Mouse (Mus musculus) central nervous system, embryonic 11.5 days (tissue): ENCODE data around the gene Gm11564. TPM values are rescaled to one million over a fixed set of nuclear protein-coding genes. Genes with fewer than 3 reads are reported as not detected.

Experiments used
- polyA plus RNA-seq: library from polyadenylated mRNA; depleted of rRNA; stranded (reverse); fragments of >200 nt; gene quantifications from 2 replicates; pipeline ENCODE4 v1.2.3, GENCODE M21; 2012; rRNA removed

The Gm11564 gene
- polyA plus RNA-seq: not detected in 2 replicates

DNA sequence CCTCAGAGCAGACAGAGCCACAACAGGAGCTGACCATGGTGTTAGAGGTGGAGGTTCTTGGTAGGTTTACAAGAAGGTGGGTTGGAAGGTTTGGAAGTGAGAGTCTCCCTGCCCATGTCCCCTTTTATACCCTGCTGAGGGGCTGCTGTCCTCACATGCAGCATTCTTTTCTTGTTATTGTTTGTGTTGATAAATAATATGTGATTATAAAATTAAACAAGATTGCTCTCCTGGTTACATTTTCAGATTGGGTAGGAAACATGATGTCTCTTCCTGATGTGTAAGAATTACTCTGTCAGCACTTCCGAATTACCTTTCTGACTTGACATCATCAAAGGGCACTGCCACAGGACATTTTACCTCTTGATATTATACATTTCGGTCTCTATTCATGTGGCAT lies at the start of gene Gm11564:
Gene Gm11564, minus strand, starts transcription at position 101 of the 400 bp plus-strand sequence.

DNA sequence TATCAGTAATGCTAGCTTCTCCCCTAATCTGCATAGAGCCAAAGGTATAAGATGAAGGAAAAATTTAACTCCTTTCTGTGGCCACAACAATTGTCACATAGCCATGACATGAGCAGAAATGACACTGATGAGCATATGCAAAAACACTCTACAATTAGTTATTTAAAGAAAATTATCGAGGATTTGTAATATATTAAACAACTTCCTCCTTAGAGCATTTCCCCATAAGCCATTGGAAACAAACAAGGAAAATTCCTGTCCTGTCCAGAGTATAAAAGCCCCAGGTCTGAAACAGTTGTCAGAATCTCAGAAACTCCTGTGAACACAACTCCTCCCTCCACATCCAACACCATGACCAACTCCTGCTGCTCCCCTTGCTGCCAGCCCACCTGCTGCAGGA lies 48.7 kb upstream of the Gm11564 start, which contains the start of gene Gm11559:
Gene Gm11559, plus strand, starts transcription at position 301 of the 400 bp plus-strand sequence.

DNA sequence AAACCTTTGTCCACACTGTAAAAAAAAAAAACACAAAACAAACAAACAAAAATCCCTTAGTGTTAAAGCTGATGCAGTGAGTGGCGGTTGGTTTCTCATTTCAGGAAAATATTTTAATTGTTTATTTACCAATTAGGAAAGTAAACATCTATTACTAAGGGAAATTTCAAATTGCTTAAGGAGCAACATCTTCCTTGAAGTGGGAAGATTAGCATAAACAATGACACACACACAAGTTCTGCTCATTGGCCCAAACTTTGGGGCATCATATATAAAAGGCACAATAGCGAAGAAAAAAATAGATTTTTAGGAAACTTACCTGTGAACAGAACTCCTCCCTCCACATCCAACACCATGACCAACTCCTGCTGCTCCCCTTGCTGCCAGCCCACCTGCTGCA lies 42.2 kb upstream of the Gm11564 start, which contains the start of gene Gm11568:
Gene Gm11568, plus strand, starts transcription at position 301 of the 400 bp plus-strand sequence.

GRCm38 (mm10) chr11:99851508-99851907 lies 36.0 kb upstream of the Gm11564 start, which contains the start of gene Krtap4-16:
Gene Krtap4-16, minus strand, starts transcription at chr11:99851608.

GRCm38 (mm10) chr11:99837966-99838365 lies 22.5 kb upstream of the Gm11564 start, which contains the start of gene 2300003K06Rik:
Gene 2300003K06Rik, minus strand, starts transcription at chr11:99838066.

GRCm38 (mm10) chr11:99809792-99810191 lies 5.7 kb downstream of the Gm11564 start, which contains the start of gene Krtap4-13:
Gene Krtap4-13, minus strand, starts transcription at chr11:99809892.

GRCm38 (mm10) chr11:99804346-99804745 lies 11.1 kb downstream of the Gm11564 start, which contains the start of gene Gm11554:
Gene Gm11554, minus strand, starts transcription at chr11:99804446.

GRCm38 (mm10) chr11:99798832-99799231 lies 16.6 kb downstream of the Gm11564 start, which contains the start of gene Gm11569:
Gene Gm11569, minus strand, starts transcription at chr11:99798932.

DNA sequence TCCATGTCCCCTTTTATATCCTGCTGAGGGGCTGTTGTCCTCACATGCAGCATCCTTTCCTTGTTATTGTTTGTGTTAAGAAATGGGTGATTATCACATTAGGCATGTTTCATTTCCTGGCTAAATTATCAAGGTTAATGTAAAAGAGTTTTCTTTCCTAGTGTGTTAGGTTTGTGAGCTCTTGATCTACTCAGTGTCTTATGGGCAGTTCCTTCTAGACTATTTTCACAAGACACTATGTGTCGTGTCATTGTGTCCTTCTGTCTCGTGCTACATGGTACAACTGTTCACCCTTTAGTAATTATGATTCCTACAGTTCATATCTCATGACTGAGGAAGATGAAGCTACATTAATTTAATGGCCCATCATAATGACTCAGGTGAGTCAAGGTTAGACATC lies 22.1 kb downstream of the Gm11564 start, which contains the start of gene Gm11596:
Gene Gm11596, minus strand, starts transcription at position 101 of the 400 bp plus-strand sequence.

DNA sequence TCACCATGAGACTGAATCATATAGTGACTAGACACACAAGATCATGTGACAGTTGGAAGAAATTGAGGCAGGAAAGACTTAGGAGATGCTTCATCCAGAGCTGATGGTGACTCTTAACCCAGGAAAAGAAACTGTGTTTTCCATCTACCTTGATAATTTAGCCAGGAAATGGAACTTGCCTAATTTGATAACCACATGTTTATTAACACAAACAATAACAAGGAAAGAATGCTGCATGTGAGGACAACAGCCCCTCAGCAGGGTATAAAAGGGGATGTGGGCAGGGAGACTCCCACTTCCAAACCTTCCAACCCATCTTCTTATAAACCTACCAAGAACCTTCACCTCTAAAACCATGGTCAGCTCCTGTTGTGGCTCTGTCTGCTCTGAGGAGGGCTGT lies 30.6 kb downstream of the Gm11564 start, which contains the start of gene Krtap4-9:
Gene Krtap4-9, plus strand, starts transcription at position 301 of the 400 bp plus-strand sequence.

DNA sequence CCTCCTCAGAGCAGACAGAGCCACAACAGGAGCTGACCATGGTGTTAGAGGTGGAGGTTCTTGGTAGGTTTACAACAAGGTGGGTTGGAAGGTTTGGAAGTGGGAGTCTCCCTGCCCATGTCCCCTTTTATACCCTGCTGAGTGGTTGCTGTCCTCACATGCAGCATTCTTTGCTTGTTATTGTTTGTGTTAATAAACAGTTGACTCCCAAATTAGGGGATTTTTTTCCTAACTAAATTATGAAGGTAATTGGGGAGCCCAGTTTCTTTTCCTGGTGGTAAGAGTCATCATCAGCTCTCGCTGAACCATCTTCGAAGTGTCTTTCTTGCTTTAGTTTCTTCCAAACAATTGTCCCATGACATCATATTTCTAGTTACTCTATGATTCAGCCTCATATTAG lies 34.9 kb downstream of the Gm11564 start, which contains the start of gene Krtap4-8:
Gene Krtap4-8, minus strand, starts transcription at position 101 of the 400 bp plus-strand sequence.

GRCm38 (mm10) chr11:99772813-99773212 lies 42.7 kb downstream of the Gm11564 start, which contains the start of gene Gm11595:
Gene Gm11595, minus strand, starts transcription at chr11:99772913.

Other genes with a start within 250 kb of the Gm11564 start
- not detected in 2 replicates for gene Krtap3-1, start 249.0 kb downstream of the Gm11564 start, polyA plus RNA-seq
- not detected in 2 replicates for gene Krtap1-5, start 234.7 kb downstream of the Gm11564 start, polyA plus RNA-seq
- not detected in 2 replicates for gene Krtap1-4, start 232.0 kb downstream of the Gm11564 start, polyA plus RNA-seq
- gene Krtap1-3, start 224.3 kb downstream of the Gm11564 start, polyA plus RNA-seq: not detected in 2 replicates
- gene Krtap9-3, start 217.6 kb downstream of the Gm11564 start, polyA plus RNA-seq: not detected in 2 replicates
- gene Gm11938, start 212.4 kb downstream of the Gm11564 start, polyA plus RNA-seq: not detected in 2 replicates
- not detected in 2 replicates for gene Gm11937, start 205.5 kb downstream of the Gm11564 start, polyA plus RNA-seq
- gene Krtap2-4, start 200.8 kb downstream of the Gm11564 start, polyA plus RNA-seq: not detected in 2 replicates
- not detected in 2 replicates for gene Gm11562, start 195.2 kb downstream of the Gm11564 start, polyA plus RNA-seq
- not detected in 2 replicates for gene Krtap4-1, start 187.4 kb downstream of the Gm11564 start, polyA plus RNA-seq
- not detected in 2 replicates for gene Krtap4-2, start 180.6 kb downstream of the Gm11564 start, polyA plus RNA-seq
- gene Krtap4-7, start 171.6 kb downstream of the Gm11564 start, polyA plus RNA-seq: not detected in 2 replicates
- not detected in 2 replicates for gene Gm11555, start 165.4 kb downstream of the Gm11564 start, polyA plus RNA-seq
- gene Gm11563, start 156.7 kb downstream of the Gm11564 start, polyA plus RNA-seq: not detected in 2 replicates
- not detected in 2 replicates for gene Krtap4-6, start 149.7 kb downstream of the Gm11564 start, polyA plus RNA-seq
- gene Gm14190, start 124.9 kb downstream of the Gm11564 start, polyA plus RNA-seq: not detected in 2 replicates
- gene Gm14180, start 81.4 kb downstream of the Gm11564 start, polyA plus RNA-seq: not detected in 2 replicates
- not detected in 2 replicates for gene Gm11595, start 42.8 kb downstream of the Gm11564 start, polyA plus RNA-seq
- not detected in 2 replicates for gene Krtap4-8, start 35.0 kb downstream of the Gm11564 start, polyA plus RNA-seq
- not detected in 2 replicates for gene Krtap4-9, start 30.5 kb downstream of the Gm11564 start, polyA plus RNA-seq
- gene Gm11596, start 22.2 kb downstream of the Gm11564 start, polyA plus RNA-seq: not detected in 2 replicates
- gene Gm11569, start 16.7 kb downstream of the Gm11564 start, polyA plus RNA-seq: not detected in 2 replicates
- not detected in 2 replicates for gene Gm11554, start 11.2 kb downstream of the Gm11564 start, polyA plus RNA-seq
- gene Krtap4-13, start 5.8 kb downstream of the Gm11564 start, polyA plus RNA-seq: not detected in 2 replicates
- not detected in 2 replicates for gene 2300003K06Rik, start 22.4 kb upstream of the Gm11564 start, polyA plus RNA-seq
- not detected in 2 replicates for gene Krtap4-16, start 35.9 kb upstream of the Gm11564 start, polyA plus RNA-seq
- not detected in 2 replicates for gene Gm11568, start 42.3 kb upstream of the Gm11564 start, polyA plus RNA-seq
- not detected in 2 replicates for gene Gm11559, start 48.8 kb upstream of the Gm11564 start, polyA plus RNA-seq
- not detected in 2 replicates for gene Krtap9-1, start 57.7 kb upstream of the Gm11564 start, polyA plus RNA-seq
- gene Gm11567, start 63.5 kb upstream of the Gm11564 start, polyA plus RNA-seq: not detected in 2 replicates
- gene Krtap31-1, start 92.3 kb upstream of the Gm11564 start, polyA plus RNA-seq: not detected in 2 replicates
- not detected in 2 replicates for gene Gm11565, start 99.1 kb upstream of the Gm11564 start, polyA plus RNA-seq
- not detected in 2 replicates for gene Krtap31-2, start 120.6 kb upstream of the Gm11564 start, polyA plus RNA-seq
- gene Krtap9-5, start 132.8 kb upstream of the Gm11564 start, polyA plus RNA-seq: not detected in 2 replicates
- not detected in 2 replicates for gene Krtap29-1, start 163.4 kb upstream of the Gm11564 start, polyA plus RNA-seq
- gene Krtap16-1, start 170.9 kb upstream of the Gm11564 start, polyA plus RNA-seq: not detected in 2 replicates
- gene Krtap17-1, start 178.3 kb upstream of the Gm11564 start, polyA plus RNA-seq: not detected in 2 replicates
- gene Krt33a, start 200.5 kb upstream of the Gm11564 start, polyA plus RNA-seq: not detected in 2 replicates
- 0.09 TPM in 1 of 2 replicates, not detected in the other for gene Krt33b, start 214.2 kb upstream of the Gm11564 start, polyA plus RNA-seq
- not detected in 2 replicates for gene Krt34, start 225.9 kb upstream of the Gm11564 start, polyA plus RNA-seq
- gene Krt31, start 234.9 kb upstream of the Gm11564 start, polyA plus RNA-seq: not detected in 2 replicates